ENCODE assay signal across 8 mouse cellular contexts in genomic region chr4:62661311-62661849, GRCm38 (mm10).
DNase-seq lines count a peak whose midpoint lies in the region; ATAC-seq and TF ChIP-seq lines count a peak whose summit lies in the region.
"Had no signal": no experiment of that assay in that cellular context is flagged by ENCODE, and none has a peak within 500 bp of the region (broad histone marks: within the 10 kb centered on the region; RNA-seq: fewer than 3 reads in every experiment).

No protein-coding gene starts in this region.

- TF ChIP-seq CTCF in heart, adult 2 months (IDR thresholded peaks at IDR 0.05) = no peak

- intact Hi-C loops in heart, adult 2 months (cut with DNase I) = no loop called here
- intact Hi-C loops in left cerebral cortex, postnatal 14 days (cut with DNase I) = no loop called here

- ATAC-seq in frontal cortex, adult (ENCODE audit: low TSS enrichment) = no peak

- WGBS in heart, adult 2 months = 57% methylated on average over 8 of the region's 8 CpGs

- no peaks in the 10 kb centered on the region for H3K79me2 ChIP-seq in heart, adult 2 months (replicated peaks; ENCODE audit: control insufficient read depth, insufficient read depth, low read length)

- peaks cover 39% of the 10 kb centered on the region for H3K4me1 ChIP-seq in heart, adult 2 months (ENCODE audit: control insufficient read depth, insufficient read depth, low read length)

- H3K27me3 ChIP-seq in heart, adult 2 months (ENCODE audit: control insufficient read depth, insufficient read depth, low read length) = no peaks in the 10 kb centered on the region
- H3K27me3 ChIP-seq: hindbrain, embryonic 15.5 days had no signal

- no peak overlapping the region for H3K9ac ChIP-seq in heart, adult 2 months (ENCODE audit: low read depth, low read length)
- H3K9ac ChIP-seq: hindbrain, embryonic 15.5 days had no signal

- peak; percentile 59; the same call in 1 of the 2 replicates for TF ChIP-seq EP300 in heart, adult 2 months (IDR thresholded peaks at IDR 0.05; ENCODE audit: insufficient read depth, low read depth, low read length)

- H3K36me3 ChIP-seq in heart, adult 2 months (ENCODE audit: control insufficient read depth, insufficient read depth, low read length) = peaks cover 25% of the 10 kb centered on the region
- H3K36me3 ChIP-seq: hindbrain, embryonic 15.5 days had no signal

- H3K4me3 ChIP-seq in heart, adult 2 months = no peak overlapping the region
- H3K4me3 ChIP-seq: hindbrain, embryonic 15.5 days had no signal

- H3K27ac ChIP-seq in heart, adult 2 months = peak overlapping the region; percentile 67

- TF ChIP-seq POLR2A in heart, adult 2 months (IDR thresholded peaks at IDR 0.05; ENCODE audit: insufficient read depth, low read depth, low read length) = 0 out of 2 replicates have a peak, but pooled peaks have one; percentile 0

- peak; percentile 55 for DNase-seq in 3134 (ENCODE audit: extremely low read depth, insufficient read length, low spot score)
- peak; percentile 70 for DNase-seq in B cell, adult 2 months
- DNase-seq in heart, adult 2 months = peak; percentile 64 to 70
- DNase-seq in kidney, postnatal 36 days = peak; percentile 56 to 58
- DNase-seq in naive thymus-derived CD4-positive, alpha-beta T cell, adult 2 months (ENCODE audit: low read depth) = peak; percentile 64
- DNase-seq in left cerebral cortex, postnatal 14 days (ENCODE audit: low spot score in 2 of 2) = no peak

Comparison
In these comparisons a context has a peak if more than half of its experiments do, and no peak if none do; other contexts are left out.
1. DNase-seq: peak in 3134 (single experiment), B cell, adult 2 months (2 of 2), heart, adult 2 months (2 of 2), kidney, postnatal 36 days (2 of 2) and naive thymus-derived CD4-positive, alpha-beta T cell, adult 2 months (single experiment); none in left cerebral cortex, postnatal 14 days (0 of 2).